Mouse (Mus musculus) small intestine, adult 2 months (tissue): ENCODE data around the gene Prr7.

Experiments
- CTCF ChIP-seq: fragments of 200-500 bp; IDR thresholded peaks from 2 replicates; pipeline ENCODE4 v1.5.1; 2012; ENCODE audit warnings: low read depth, mild to moderate bottlenecking, control low read depth, inconsistent platforms, low read length, moderate library complexity, mixed read lengths; ENCODE audit not compliant: insufficient replicate concordance, insufficient read length; ENCODE audit errors: extremely low read depth
- POLR2A ChIP-seq: fragments of 200-500 bp; IDR thresholded peaks from 2 replicates; pipeline ENCODE4 v1.6.1; 2012; ENCODE audit warnings: low read depth, mild to moderate bottlenecking, control low read depth, inconsistent platforms, low read length, moderate library complexity

DNA sequence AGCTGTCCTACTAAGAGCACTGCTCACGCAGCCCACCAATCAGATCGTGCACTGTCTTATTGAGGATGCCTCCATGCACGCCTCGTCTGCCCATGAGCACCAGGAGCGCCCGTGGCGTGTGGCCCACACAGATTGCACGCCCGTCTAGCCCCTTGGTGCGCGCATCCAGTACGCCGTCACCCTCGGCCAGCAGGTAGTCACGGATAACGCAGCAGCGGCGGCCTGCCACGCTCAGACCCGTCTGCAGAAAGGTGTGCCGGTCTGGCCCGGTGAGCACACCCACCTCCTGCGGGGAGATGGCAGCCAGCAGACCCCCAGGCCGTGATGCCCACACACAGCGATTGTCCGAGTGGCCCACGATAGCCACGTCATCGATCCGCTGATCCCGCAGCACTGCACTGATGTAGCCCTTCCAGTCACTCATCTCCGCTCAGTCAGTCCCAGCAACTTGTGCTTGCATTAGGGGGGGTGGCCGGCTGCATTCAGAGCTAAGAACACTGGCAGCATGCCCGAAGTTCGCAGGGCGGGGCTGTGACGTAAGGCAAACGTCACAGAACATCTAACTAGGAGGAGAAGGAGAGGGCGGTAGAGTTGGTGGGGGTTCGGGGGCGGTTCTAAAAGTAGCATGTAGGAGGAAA lies 49.2 kb upstream of the Prr7 start, which contains the start of gene Pfn3:
- no peak for TF ChIP-seq CTCF
- TF ChIP-seq POLR2A: no peak
